Mouse (Mus musculus) midbrain, embryonic 13.5 days (tissue): ENCODE data around the gene Fbln5. TPM values are rescaled to one million over a fixed set of nuclear protein-coding genes. Genes with fewer than 3 reads are reported as not detected.
A peak's percentile ranks its signal among the peaks of the same experiment; 100 is the strongest.

Experiments used
- ATAC-seq: fragments of 200-750 bp; cut with Nextera tagmentation; 2 replicates; pipeline ENCODE4 v1.8.0; 2017; ENCODE audit warnings: mild to moderate bottlenecking, moderate TSS enrichment, moderate library complexity
- H3K27ac ChIP-seq: fragments of 300-500 bp; sonication (generic); 2 replicates; pipeline ENCODE4 v1.5.1; 2015; ENCODE audit warnings: inconsistent platforms, mild to moderate bottlenecking, moderate library complexity
- H3K27me3 ChIP-seq: fragments of 300-500 bp; sonication (generic); 2 replicates; pipeline ENCODE4 v1.6.1; 2015; ENCODE audit warnings: mild to moderate bottlenecking, inconsistent platforms
- H3K36me3 ChIP-seq: fragments of 300-500 bp; sonication (generic); 2 replicates; pipeline ENCODE4 v1.6.1; 2015; ENCODE audit warnings: mild to moderate bottlenecking, inconsistent platforms
- H3K4me1 ChIP-seq: fragments of 300-500 bp; sonication (generic); replicated peaks from 2 replicates; pipeline ENCODE4 v1.6.1; 2015; ENCODE audit warnings: inconsistent platforms
- H3K4me2 ChIP-seq: fragments of 300-500 bp; sonication (generic); replicated peaks from 2 replicates; pipeline ENCODE4 v1.6.1; 2015; ENCODE audit warnings: moderate library complexity, mild to moderate bottlenecking, inconsistent platforms
- H3K4me3 ChIP-seq: fragments of 300-500 bp; sonication (generic); replicated peaks from 2 replicates; pipeline ENCODE4 v1.5.1; 2015; ENCODE audit warnings: mild to moderate bottlenecking, inconsistent platforms
- H3K9ac ChIP-seq: fragments of 300-500 bp; sonication (generic); replicated peaks from 2 replicates; pipeline ENCODE4 v1.6.1; 2015; ENCODE audit warnings: mild to moderate bottlenecking, inconsistent platforms
- H3K9me3 ChIP-seq: fragments of 300-500 bp; sonication (generic); 2 replicates; pipeline ENCODE4 v1.6.1; 2016; ENCODE audit warnings: mild to moderate bottlenecking, inconsistent platforms
- WGBS: fragments of 180-500 bp; shearing (Covaris S2); methylation state at CpG from one replicate; pipeline ENCODE4 v1.1.7; 2015; 5-methylcytosine and 5-hydroxymethylcytosine counted together
- polyA plus RNA-seq: library from polyadenylated mRNA; unstranded; fragments of >200 nt; fragmentation: Nextera tagmentation; extraction: Ambion mirVana; gene quantifications from 2 replicates; pipeline ENCODE4 v1.2.1, GENCODE M21; 2015

The Fbln5 gene
- polyA plus RNA-seq, 1 experiment from 2014 or later = 3.4 TPM

GRCm38 (mm10) chr12:101774116-101774515 is 44.7 kb downstream of the Fbln5 start:
- no peak for ATAC-seq
- no peak overlapping the region for H3K4me3 ChIP-seq
- no peak overlapping the region for H3K9ac ChIP-seq
- H3K4me2 ChIP-seq = no peak overlapping the region
- H3K4me1 ChIP-seq = no peaks in the 10 kb centered on the region
- no peak overlapping the region for H3K27ac ChIP-seq
- no peaks in the 10 kb centered on the region for H3K9me3 ChIP-seq
- WGBS = 68% methylated on average over 4 of the region's 4 CpGs
- H3K27me3 ChIP-seq = no peaks in the 10 kb centered on the region
- H3K36me3 ChIP-seq = no peaks in the 10 kb centered on the region

DNA sequence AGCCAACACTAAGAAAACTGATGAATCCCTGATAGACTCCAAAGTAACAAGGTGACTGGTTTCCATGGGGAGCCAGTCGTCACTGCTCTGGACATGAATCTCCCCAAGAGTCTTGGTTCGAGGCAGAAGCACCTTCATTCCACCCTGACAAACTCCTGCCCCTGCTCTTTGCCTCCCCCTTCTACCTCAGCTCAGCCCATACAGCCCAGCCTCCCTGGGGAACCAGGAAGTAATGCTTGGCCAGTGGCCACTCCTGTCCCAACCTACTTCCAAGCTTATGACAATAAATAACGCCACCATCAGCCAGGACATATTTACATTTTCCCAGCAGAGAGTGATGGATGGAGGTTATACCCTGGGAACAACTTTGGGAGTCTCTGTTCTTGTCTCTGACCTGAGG is 45.9 kb downstream of the Fbln5 start:
- H3K9me3 ChIP-seq = no peaks in the 10 kb centered on the region
- H3K27ac ChIP-seq = no peak overlapping the region
- H3K27me3 ChIP-seq = no peaks in the 10 kb centered on the region
- ATAC-seq = no peak
- H3K4me2 ChIP-seq = no peak overlapping the region
- no peak overlapping the region for H3K4me3 ChIP-seq
- 81% methylated on average over 3 of the region's 3 CpGs for WGBS
- no peak overlapping the region for H3K9ac ChIP-seq
- H3K4me1 ChIP-seq = no peaks in the 10 kb centered on the region
- H3K36me3 ChIP-seq = no peaks in the 10 kb centered on the region

GRCm38 (mm10) chr12:101770283-101771015 is 48.4 kb downstream of the Fbln5 start:
- no peak overlapping the region for H3K4me3 ChIP-seq
- H3K9ac ChIP-seq = no peak overlapping the region
- H3K36me3 ChIP-seq = no peaks in the 10 kb centered on the region
- H3K27ac ChIP-seq = no peak overlapping the region
- H3K4me1 ChIP-seq = peaks cover 8% of the 10 kb centered on the region
- 86% methylated on average over 5 of the region's 5 CpGs for WGBS
- H3K27me3 ChIP-seq = no peaks in the 10 kb centered on the region
- H3K9me3 ChIP-seq = no peaks in the 10 kb centered on the region
- H3K4me2 ChIP-seq = no peak overlapping the region
- no peak for ATAC-seq

DNA sequence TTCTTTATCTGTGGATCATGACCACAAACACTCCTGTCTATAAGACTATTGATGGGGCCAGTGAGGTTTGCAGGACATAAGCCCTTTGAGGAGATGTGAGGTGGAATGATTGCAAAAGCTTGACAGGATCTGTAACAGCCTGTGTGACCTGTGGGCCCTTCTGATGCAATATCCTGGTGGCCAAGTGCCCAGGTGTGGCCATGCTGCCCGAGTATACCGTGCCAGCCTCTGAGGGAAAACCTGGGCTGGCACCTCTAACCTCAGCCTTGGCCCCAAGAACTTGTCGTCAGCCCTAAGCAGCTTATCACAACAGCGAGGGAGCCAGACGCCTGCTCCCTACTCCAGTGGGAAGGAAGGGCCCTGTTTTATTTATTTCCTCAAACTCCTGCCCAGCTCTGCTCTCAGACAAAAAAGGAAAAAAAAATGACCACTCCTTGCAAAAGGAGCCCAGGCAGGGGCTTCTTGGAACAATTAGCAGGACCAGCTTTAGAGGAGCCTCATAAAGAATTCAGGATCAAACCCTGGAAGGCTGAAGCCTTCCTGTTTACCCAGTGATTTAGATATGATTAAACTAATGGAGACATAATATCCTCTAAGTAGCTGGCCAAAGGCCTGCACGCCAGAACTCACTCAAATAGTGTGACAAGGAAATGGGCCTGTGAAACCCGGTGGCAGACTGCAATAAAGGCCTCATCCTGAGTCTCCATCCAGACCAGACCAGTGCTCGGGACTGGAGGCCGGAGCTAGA is 51.4 kb downstream of the Fbln5 start:
- Histone ChIP-seq H3K4me3 (no peak overlapping the region), H3K27ac (no peak overlapping the region), H3K4me2 (no peak overlapping the region), H3K36me3 (no peaks in the 10 kb centered on the region), H3K9me3 (no peaks in the 10 kb centered on the region), H3K4me1 (peaks cover 8% of the 10 kb centered on the region), H3K9ac (no peak overlapping the region), H3K27me3 (no peaks in the 10 kb centered on the region)
- WGBS = 57% methylated on average over 9 of the region's 9 CpGs
- ATAC-seq = no peak

DNA sequence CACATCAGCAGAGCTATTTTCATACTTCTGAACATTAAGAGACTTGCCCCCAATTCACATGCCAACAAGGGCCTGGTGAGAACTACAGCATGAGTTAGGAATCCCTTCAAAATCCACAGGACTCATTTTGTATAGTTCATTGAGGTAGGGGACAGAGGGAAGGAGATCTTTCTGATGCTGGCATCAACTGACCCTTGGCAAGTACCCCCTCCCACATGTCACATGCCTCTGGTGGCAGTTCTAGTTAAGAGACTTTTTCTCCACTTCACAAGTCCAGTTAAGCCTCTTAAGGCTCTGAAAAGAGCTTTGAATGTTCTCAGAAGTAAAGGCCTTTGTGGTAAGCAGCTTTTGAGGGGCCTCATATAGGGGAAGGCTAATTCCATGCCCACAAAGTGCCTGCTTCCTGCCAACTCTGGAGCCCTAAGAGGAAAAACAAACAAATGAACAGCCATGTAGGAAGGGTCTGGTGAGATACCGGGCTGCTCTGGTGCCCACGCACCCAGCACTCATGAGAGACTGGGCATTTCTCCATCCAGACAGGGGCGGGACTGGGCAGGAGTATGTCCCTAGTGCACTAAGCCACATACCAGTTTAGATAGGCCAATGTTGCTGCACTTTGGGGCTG is 52.5 kb downstream of the Fbln5 start:
- Histone ChIP-seq H3K27ac (no peak overlapping the region), H3K27me3 (no peaks in the 10 kb centered on the region), H3K4me2 (no peak overlapping the region), H3K9ac (no peak overlapping the region), H3K4me1 (peaks cover 8% of the 10 kb centered on the region), H3K36me3 (no peaks in the 10 kb centered on the region), H3K9me3 (no peaks in the 10 kb centered on the region), H3K4me3 (no peak overlapping the region)
- WGBS = 35% methylated on average over 3 of the region's 3 CpGs
- peak; percentile 83 for ATAC-seq

- WGBS = 91% methylated on average over 5 of the region's 5 CpGs
- no peak overlapping the region for H3K9ac ChIP-seq
- H3K36me3 ChIP-seq = no peaks in the 10 kb centered on the region
- ATAC-seq = no peak
- H3K27ac ChIP-seq = no peak overlapping the region
- H3K4me2 ChIP-seq = no peak overlapping the region
- H3K4me3 ChIP-seq = no peak overlapping the region
- H3K4me1 ChIP-seq = peaks cover 8% of the 10 kb centered on the region
- no peaks in the 10 kb centered on the region for H3K27me3 ChIP-seq
- no peaks in the 10 kb centered on the region for H3K9me3 ChIP-seq
These were observed 54.0 kb downstream of the Fbln5 start for GRCm38 (mm10) chr12:101764870-101765269.

- no peak for ATAC-seq
- Histone ChIP-seq H3K36me3 (no peaks in the 10 kb centered on the region), H3K9me3 (no peaks in the 10 kb centered on the region), H3K4me2 (no peak overlapping the region), H3K27ac (no peak overlapping the region), H3K4me1 (peaks cover 8% of the 10 kb centered on the region), H3K9ac (no peak overlapping the region), H3K4me3 (no peak overlapping the region), H3K27me3 (no peaks in the 10 kb centered on the region)
- WGBS = 78% methylated on average over 3 of the region's 3 CpGs
These were observed 55.8 kb downstream of the Fbln5 start for GRCm38 (mm10) chr12:101763065-101763464.

GRCm38 (mm10) chr12:101762054-101762453 is 56.8 kb downstream of the Fbln5 start:
- H3K36me3 ChIP-seq = no peaks in the 10 kb centered on the region
- H3K9ac ChIP-seq = no peak overlapping the region
- no peaks in the 10 kb centered on the region for H3K27me3 ChIP-seq
- H3K4me3 ChIP-seq = no peak overlapping the region
- no peak overlapping the region for H3K27ac ChIP-seq
- WGBS = 96% methylated on average over 5 of the region's 5 CpGs
- H3K9me3 ChIP-seq = no peaks in the 10 kb centered on the region
- H3K4me2 ChIP-seq = no peak overlapping the region
- peaks cover 8% of the 10 kb centered on the region for H3K4me1 ChIP-seq
- ATAC-seq = no peak

DNA sequence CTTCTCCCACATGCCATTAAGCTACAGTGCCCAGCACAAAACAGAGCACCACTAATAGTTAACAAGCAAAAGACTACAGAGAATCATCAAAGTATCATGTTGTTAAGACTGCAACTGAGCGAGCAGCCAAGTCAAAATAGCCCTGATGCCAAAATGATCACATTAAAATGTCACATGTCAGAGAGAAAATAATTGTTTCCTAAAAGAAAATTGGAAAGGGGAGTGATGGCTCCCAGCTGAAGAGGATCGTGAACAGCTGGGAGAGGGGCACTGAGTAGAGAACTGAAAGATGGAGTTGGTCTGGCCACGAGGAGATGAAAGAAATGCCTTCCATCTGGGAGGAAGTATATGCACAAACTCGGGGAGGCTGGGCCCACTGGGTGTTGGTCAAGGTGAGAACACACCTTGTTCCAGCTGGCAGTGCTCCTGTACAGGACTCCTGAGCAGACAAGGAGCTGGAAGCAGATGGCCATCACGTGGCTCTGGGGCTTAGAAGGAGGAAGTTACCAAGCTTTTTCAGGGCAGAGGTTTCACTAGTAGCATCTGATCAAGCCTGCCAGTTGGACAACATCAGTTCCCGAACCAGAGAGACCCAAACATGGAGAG is 59.3 kb downstream of the Fbln5 start:
- H3K27ac ChIP-seq = no peak overlapping the region
- no peak overlapping the region for H3K4me3 ChIP-seq
- no peaks in the 10 kb centered on the region for H3K4me1 ChIP-seq
- no peak for ATAC-seq
- 69% methylated on average over 6 of the region's 6 CpGs for WGBS
- H3K9me3 ChIP-seq = no peaks in the 10 kb centered on the region
- H3K4me2 ChIP-seq = no peak overlapping the region
- no peak overlapping the region for H3K9ac ChIP-seq
- no peaks in the 10 kb centered on the region for H3K36me3 ChIP-seq
- no peaks in the 10 kb centered on the region for H3K27me3 ChIP-seq

DNA sequence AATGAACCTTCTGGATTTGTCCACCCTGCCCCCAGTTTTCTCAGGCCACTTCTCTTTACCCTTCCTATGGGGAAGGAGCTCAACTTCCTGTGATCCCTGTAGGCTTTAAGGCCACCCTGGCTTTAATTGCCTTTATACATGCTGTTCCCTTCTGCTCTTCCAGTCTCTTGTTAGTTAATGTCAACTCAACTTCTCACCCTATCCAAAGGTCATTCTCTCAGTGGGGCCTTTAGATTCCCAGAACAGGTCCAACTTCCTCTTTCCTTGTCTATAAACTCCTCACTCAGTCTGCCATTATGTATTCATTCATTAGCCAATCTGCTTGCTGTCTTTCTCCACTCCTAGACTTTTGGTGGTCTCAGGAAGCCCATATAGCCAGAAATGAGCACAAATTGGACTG is 60.2 kb downstream of the Fbln5 start:
- no peak overlapping the region for H3K4me2 ChIP-seq
- ATAC-seq = no peak
- H3K9me3 ChIP-seq = no peaks in the 10 kb centered on the region

DNA sequence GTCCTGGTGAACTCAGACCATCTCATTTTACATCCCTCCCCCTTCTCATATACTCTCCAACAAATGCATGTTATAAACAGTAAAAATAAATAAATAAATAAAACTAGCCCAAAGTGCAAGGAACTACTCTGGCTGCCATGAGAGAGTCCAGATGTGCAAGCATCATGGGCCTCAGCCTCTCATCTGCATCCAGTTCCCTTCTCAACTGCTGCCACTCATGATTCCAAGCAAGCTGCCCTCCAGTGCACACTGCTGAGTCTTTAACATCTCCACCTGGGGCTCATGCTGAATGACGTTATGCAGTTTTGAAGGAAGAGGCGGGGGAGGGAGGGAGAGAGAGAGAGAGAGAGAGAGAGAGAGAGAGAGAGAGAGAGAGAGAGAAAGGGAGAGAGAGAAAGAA is 76.5 kb downstream of the Fbln5 start:
- WGBS = 63% methylated on average over 2 of the region's 2 CpGs
- Histone ChIP-seq H3K27me3 (no peaks in the 10 kb centered on the region), H3K4me1 (no peaks in the 10 kb centered on the region), H3K9ac (no peak overlapping the region), H3K9me3 (no peaks in the 10 kb centered on the region), H3K27ac (no peak overlapping the region), H3K4me2 (no peak overlapping the region), H3K4me3 (no peak overlapping the region), H3K36me3 (no peaks in the 10 kb centered on the region)
- no peak for ATAC-seq

More for the DNA sequence above, 60.2 kb downstream of the Fbln5 start:
- H3K4me3 ChIP-seq = no peak overlapping the region
- H3K36me3 ChIP-seq = no peaks in the 10 kb centered on the region
- H3K4me1 ChIP-seq = no peaks in the 10 kb centered on the region
- H3K9ac ChIP-seq = no peak overlapping the region
- H3K27me3 ChIP-seq = no peaks in the 10 kb centered on the region
- H3K27ac ChIP-seq = no peak overlapping the region

- H3K9ac ChIP-seq = no peak overlapping the region
- H3K36me3 ChIP-seq = no peaks in the 10 kb centered on the region
- no peak overlapping the region for H3K4me3 ChIP-seq
- no peaks in the 10 kb centered on the region for H3K4me1 ChIP-seq
- no peak overlapping the region for H3K27ac ChIP-seq
- 77% methylated on average over 2 of the region's 2 CpGs for WGBS
- ATAC-seq = no peak
- H3K27me3 ChIP-seq = no peaks in the 10 kb centered on the region
- H3K9me3 ChIP-seq = no peaks in the 10 kb centered on the region
- no peak overlapping the region for H3K4me2 ChIP-seq
These were observed 78.4 kb downstream of the Fbln5 start for GRCm38 (mm10) chr12:101740486-101740885.
